Mouse (Mus musculus) thymus, adult 18-20 months (tissue): ENCODE data around the gene Tdpoz1.
"Not testable (repeated sequence)": the region's sequence is repeated elsewhere in the genome, so short reads cannot be mapped to it uniquely, and the experiment has no call there.

Experiments
- DNase-seq, 2 experiments: peaks; one replicate each; pipeline ENCODE4 v3.0.0; 2022; ENCODE audit warnings: mixed read lengths in 2 of 2

Gene Tdpoz1

GRCm38 (mm10) chr3:93676210-93676609 lies at the start of gene Tdpoz1:
Tdpoz1 (minus strand) TSS chr3:93676310.
- not testable (repeated sequence) for DNase-seq

GRCm38 (mm10) chr3:93708969-93709637 lies 33.0 kb upstream of the Tdpoz1 start:
- DNase-seq: not testable (repeated sequence)

- DNase-seq: not testable (repeated sequence)
These were observed 16.9 kb upstream of the Tdpoz1 start, which contains the start of gene Gm37596 for GRCm38 (mm10) chr3:93692970-93693369. Gm37596 (minus strand) TSS chr3:93693070.

GRCm38 (mm10) chr3:93670805-93671503 lies 5.2 kb downstream of the Tdpoz1 start:
- not testable (repeated sequence) for DNase-seq

- DNase-seq: no peak
These were observed 21.9 kb downstream of the Tdpoz1 start for GRCm38 (mm10) chr3:93654260-93654659.

- no peak for DNase-seq
These were observed 23.5 kb downstream of the Tdpoz1 start, which contains the start of gene Tdpoz2 for GRCm38 (mm10) chr3:93652586-93652985. Tdpoz2 (minus strand) TSS chr3:93652686.

GRCm38 (mm10) chr3:93630917-93631714 lies 45.0 kb downstream of the Tdpoz1 start:
- DNase-seq: not testable (repeated sequence)
